Mouse (Mus musculus): Measurements from ENCODE around the gene 2310061I04Rik. TPM values are rescaled to one million over a fixed set of nuclear protein-coding genes. Genes with fewer than 3 reads are reported as not detected.
A peak's percentile ranks its signal among the peaks of the same experiment; 100 is the strongest.

Gene 2310061I04Rik
- total RNA-seq, 2 experiments from 2014 or later = 78.6 to 79.3 TPM

DNA sequence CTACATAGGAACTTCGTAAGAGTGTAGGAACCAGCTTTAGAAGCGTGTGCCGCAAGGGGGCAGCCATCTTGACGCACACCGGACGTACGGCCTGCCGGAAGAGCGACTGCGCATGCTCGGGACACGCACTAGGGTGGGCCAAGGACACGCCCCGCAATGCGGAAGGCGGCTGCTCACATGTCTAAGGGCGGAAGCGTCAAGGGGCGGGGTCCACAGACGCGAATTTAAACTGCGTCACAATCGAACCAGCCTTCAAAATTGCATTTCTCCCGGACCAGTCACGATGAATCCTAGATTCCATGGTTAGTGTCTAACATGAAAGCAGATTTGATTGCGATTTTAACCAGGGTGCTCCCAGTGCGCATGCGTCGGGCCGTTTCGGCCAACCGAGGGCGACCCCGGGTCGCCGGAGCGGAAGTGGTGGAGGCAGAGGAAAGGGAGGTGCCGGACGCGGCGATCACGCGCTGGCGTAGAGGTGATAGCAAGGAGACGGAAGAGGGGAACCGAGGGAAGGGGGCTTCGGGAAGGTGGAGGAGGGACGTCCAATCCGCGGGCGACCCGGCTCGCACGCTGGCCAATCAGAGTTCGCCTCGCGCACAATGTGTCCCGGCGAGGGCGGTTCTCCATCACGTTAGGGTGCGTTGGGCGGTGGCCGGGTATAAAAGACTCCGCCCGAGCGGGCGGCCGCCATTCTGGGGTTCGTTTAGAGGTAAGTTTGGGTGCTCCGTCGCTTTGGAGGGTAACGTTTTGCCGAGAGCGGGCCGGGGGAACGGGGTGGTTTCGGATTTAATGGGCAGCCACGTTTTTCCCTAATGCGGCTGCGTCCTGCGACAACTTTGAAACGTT, 19.3 kb upstream of the 2310061I04Rik start, which contains the start of the genes Mrps18b and Ppp1r10:
TSS of gene Mrps18b (minus strand) at position 93 of the 846 bp plus-strand sequence.
TSS of gene Ppp1r10 (plus strand) at position 138 of the 846 bp plus-strand sequence.
- peak; percentile 99 for DNase-seq (ENCODE audit: low spot score)

DNA sequence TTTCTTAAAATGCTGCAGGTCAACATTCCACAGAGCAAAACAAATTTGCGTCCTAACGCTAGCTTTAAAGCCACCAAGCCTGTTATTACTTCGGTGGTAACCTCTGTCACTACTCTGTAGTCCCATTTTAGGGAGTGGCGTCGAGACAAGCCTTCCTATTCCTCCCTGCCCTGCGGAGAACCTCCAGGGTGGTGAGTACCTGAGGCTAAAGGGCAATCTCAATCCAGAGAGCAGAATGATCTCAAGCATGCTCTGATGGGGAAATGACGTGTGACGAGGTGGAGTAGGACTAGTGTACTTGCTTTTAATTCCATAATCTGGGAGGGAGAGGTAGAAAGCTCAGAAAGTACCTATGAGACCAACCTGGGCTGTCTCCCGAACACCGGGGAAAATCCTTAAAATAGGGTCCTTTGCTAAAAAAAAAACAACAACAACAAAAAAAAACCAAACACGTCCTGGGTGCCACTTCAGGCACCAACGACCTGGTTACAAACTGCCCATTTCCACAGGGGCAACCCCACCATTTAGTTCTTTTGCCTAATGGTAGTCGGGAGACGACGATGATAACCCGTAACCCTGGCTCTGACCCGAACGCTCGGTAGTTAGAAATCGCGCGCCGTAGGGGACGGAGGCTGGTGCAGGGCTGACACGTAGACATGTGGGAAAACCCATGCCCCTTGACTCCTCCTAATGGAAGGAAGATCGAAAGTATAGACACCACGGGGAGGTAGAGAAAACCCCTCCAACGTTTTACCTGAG, 18.5 kb upstream of the 2310061I04Rik start:
- DNase-seq (ENCODE audit: low spot score) = no peak

DNA sequence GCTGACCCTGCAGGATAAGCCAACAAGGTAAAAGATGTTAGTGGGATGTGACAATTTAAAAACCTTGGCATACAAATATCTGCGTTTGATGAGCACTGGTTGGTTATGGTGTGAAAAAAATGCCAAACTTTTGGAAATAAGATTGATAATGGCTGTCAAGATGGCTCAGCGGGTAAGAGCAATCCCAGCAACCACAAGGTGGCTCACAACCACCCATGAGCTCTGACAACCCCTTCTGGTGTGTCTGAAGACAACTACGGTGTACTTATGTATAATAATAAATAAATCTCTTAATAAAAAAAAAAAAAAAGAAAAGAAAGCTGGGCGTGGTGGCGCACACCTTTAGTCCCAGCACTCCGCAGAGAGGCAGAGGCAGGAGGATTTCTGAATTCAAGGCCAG, 17.7 kb upstream of the 2310061I04Rik start:
- DNase-seq (ENCODE audit: low spot score) = no peak

DNA sequence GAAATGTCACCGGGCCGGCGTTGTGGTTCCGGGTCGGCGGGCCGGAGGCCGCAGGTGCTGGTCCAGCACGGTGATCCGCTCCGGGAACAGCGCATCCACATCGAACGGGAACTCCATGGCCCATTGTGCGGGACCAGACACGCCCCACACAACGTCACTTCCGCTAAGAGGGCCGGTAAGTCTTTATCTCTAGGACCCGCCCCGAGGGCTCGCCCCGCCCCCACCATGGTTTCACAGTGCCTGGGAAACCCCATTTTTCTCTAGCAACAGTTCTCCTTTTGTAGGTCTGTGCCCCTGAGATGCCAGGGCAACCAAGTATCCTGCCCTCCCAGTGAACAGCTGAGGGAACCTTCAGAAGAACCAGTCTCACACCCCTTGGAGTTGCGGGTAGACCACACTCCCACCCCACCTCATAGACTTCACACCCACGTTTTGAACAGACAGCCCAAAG, 12.7 kb upstream of the 2310061I04Rik start, which contains the start of gene Atat1:
TSS of gene Atat1 (minus strand) at position 157 of the 451 bp plus-strand sequence.
- DNase-seq (ENCODE audit: low spot score) = peak; percentile 93

DNA sequence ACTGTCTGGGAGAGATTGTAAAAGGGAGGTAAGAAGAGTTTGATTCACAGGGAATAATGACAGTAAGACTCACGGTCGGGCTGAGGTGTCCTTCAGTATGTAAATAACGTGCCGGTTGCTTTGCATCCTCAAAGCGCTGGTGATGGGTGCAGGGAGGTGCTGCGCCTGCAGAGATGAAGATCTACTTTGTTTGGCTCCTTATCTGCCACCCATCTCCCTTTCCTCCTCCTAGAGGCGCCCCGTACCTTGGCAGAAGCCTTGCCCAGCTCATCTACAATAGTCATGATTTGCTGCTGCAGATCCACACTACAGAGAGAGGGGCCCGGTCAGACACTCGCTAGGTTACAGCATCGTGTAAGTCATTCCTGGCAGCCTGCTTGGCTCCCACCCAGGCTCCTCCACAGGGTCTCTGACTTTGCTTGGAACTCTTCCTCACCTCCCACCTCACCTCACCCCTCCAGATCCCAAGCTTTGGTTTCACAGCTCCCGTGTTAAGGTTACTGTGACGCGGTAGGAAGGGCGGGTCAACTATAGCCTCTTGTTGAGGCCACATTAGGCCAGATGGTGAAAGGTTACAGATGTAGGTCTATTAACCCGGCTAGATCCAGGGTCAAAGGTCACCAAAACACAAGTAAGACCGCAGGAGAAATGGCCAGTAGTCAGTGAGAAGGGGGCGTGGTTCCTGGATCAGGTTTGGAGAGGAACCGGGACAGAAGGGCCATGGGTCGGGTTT, 12.1 kb upstream of the 2310061I04Rik start:
- no peak for DNase-seq (ENCODE audit: low spot score)

DNA sequence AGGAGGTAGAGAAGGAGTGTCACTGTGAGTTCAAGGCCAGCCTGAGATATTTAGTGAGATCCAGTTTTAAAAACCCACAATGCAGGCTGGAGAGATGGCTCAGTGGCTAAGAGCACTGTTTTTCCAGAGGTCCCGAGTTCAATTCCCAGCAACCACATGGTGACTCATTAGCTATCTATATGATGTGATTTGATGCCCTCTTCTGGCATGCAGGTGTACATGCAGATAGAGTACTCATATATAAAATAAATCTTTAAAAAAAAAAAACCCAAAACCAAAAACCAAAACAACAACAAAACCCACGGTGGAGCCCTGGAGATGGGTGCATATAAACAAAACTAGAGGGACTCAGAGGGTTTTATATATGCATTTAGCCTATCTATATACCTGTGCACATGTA, 10.4 kb upstream of the 2310061I04Rik start:
- DNase-seq (ENCODE audit: low spot score) = no peak

DNA sequence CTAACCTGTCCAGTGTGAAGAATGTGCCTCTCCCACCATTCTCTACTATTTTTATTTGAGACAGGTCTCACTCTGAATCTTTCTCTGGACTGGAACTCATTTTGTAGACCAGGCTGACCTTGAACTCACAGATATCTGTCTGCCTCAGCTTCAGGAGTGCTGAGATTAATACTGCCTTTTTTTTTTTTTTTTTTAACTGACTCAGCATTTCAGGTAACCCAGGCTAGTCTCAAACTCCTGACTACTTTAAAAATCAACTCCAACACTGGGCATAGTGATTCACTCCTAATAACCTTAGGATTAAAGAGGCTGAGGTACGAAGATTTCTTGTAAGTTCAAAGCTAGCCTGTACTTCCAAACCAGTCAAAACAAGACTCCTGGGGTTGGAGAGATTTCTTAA, 8.4 kb upstream of the 2310061I04Rik start:
- no peak for DNase-seq (ENCODE audit: low spot score)

DNA sequence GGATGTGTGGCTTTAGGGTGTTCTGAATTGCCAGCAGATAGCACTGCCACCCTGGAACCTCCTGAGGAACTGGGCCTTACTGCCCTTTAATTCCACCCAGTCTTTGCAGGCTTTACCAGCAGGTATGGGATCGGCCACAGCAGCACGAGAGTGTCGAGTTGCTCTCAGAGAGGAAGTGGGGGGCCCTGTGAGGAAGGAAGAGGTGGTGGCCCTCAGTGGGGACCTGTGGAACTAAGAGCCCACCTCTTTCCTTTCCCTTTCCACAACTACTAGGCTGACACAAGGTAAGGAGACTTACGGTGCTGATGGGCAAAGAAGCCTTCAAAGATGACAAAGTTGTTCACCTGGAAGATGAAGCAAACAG, 6.7 kb upstream of the 2310061I04Rik start:
- DNase-seq (ENCODE audit: low spot score) = no peak

DNA sequence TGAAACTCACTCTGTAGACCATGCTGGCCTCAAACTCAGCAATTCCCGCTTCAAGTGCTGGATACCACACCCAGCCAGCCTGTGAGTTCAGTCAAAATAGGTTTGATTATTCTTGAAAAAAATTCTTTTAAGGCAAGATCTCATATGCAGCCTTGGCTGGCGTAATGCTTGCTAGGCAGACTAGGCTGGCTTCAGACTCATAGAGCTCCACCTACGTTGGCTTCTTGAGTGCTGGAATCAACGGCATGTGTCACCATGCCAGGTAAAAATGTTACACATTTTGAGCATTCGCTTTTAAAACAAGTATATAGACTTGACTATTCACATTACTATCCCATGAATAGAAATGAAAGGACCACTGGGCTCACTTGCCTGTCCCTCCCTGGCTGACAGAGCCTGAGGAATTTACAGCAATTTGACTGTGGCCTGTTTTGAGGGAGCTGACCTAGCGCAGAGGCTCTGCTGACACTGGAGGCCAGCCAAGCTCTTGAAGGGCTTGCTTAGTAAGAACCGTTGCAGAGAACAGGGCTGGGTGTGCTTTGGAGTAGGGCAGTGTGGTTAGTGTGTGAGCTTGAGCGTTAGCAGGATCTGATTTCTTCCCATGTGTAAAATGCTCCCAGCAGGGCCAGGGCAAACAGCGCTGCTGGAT, 6.2 kb upstream of the 2310061I04Rik start:
- no peak for DNase-seq (ENCODE audit: low spot score)

DNA sequence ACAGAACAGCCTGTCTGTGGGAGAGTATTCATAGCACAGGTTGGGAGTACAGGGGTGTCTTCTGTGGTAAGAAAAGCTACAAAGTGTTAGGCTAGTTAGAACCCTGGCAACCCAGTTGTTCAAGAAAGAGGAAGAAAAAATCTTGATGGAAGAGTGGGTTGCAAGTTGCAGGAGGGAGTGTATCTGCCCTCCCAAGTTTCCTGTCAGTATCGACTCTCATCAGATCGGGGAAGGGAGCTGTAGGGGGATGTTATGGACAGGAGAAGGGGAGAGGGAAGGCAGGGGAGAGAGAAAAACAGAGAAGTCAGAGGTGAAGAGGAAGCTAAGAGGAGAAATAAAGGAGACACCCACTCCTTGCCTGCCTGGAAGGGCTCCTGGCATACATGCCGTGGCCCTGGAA, 3.4 kb upstream of the 2310061I04Rik start:
- no peak for DNase-seq (ENCODE audit: low spot score)

DNA sequence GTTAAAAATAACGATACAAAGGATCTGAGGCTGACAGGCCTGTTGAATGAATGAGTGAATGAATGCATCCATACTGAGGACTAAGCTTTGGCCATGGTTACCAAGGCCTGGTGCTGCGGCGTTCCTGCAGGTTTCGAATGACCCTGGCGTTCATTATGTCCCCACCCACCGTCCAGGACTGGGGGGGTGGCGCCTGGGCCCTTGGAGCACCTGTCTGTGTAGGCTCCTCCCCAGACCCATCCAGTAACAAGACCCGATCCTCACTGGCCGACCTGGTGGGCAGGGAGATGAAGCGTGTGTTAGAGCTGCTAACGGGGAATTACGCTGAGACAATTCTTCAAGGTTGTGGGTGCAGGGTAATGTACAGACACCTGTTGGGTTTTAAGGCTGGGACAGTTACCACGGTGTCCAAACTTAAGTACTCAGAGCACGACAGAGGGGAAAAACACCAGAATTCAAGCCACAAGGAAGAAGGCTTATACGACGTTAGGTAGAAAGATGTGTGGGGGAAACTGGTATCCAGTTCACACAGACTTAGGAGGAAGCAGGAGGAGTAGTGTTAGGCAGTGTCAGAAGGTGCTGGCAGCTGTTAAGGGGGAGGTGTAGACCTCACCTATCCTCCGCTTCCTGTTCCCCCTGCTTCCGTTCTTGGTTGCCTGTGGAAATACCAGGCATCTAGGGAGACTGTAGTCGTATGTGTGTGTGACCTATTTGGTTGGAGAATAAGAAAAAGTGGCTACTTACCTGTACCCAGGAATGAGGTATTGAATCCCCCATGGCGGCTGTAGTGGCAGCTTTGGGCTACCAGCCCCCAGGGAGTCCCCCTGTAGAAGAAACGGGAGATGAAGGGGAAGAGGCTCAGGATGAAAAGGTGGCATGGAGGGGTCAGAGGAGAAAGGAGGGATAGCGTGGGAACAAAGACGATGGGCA, 678 bp upstream of the 2310061I04Rik start:
- no peak for DNase-seq (ENCODE audit: low spot score)

DNA sequence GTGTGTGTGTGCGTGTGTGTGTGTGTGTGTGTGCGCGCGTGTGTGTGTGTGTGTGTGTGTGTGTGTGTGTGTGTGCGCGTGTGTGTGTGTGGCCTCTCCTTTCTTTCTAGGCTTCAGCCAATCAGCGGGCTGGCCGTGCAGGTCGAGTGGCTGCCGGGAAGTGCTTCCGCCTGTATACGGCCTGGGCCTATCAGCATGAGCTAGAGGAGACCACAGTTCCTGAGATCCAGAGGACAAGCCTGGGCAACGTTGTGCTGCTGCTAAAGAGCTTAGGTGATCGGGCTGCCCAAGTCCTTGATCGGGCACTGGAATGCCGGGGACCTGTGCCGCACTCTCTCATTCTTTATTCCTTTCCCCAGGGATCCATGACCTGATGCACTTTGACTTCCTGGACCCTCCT, 9.5 kb downstream of the 2310061I04Rik start:
- DNase-seq (ENCODE audit: low spot score) = no peak

DNA sequence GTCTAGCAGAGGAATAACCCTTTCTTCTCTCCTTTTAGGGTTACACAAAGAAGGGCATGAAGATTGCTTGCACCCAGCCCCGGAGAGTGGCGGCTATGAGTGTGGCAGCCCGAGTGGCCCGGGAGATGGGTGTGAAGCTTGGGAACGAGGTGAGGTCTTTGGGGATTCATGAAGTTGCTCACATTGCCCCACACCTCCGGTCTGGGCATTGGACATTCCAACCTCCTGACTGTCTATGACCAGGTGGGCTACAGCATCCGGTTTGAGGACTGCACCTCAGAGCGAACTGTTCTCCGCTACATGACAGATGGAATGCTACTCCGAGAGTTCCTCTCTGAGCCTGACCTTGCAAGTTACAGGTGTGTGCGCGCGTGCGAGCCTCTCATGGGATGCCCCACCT, 13.5 kb downstream of the 2310061I04Rik start:
- no peak for DNase-seq (ENCODE audit: low spot score)

DNA sequence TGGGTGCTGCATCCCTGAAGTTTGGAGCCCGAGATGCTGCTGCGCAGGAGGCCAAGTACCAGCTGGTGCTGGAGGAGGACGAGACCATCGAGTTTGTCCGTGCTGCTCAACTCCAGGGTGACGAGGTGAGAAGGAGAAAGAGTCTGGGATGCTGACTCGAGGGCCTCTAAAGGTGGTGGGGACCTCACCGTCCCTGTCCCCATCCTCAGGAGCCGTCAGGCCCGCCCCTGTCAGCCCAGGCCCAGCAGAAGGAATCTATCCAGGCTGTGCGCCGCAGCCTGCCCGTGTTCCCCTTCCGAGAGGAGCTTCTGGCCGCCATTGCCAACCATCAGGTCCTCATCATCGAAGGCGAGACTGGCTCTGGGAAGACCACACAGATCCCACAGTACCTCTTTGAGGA, 14.3 kb downstream of the 2310061I04Rik start:
- no peak for DNase-seq (ENCODE audit: low spot score)

DNA sequence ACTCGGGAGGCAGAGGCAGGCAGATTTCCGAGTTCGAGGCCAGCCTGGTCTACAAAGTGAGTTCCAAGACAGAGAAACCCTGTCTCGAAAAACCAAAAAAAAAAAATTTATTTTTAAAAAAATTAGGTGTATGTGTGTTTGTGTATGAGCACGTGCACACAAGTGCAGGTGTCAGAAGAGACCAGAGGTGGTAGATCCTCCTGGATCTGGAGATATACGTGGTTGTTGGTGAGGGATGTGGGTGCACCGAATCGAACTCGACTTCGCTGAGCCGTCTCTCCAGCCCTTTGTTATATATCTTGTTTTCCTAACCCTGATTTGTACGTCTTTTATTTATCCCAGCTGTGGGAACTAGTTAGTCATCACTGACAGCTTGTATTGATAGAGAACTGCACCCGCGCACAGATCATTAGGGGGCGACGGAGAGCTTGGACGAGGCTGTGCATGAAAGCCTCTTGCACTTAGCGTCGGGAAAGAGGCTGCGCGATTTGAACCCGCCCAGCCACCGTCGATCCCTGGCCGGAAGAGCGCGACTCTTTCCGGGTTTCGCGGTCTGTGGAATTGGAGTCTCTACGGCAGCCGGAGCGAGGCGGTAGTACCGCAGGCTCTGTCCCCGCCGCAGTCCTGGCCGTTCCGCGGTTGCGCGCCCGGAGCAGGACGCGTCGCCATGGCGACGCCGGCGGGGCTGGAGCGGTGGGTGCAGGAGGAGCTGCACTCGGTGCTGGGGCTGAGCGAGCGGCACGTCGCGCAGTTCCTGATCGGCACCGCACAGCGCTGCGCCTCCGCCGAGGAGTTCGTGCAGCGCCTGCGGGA, 17.8 kb downstream of the 2310061I04Rik start, which contains the start of gene Dhx16:
TSS of gene Dhx16 (plus strand) at position 575 of the 813 bp plus-strand sequence.
- peak; percentile 96 for DNase-seq (ENCODE audit: low spot score)

DNA sequence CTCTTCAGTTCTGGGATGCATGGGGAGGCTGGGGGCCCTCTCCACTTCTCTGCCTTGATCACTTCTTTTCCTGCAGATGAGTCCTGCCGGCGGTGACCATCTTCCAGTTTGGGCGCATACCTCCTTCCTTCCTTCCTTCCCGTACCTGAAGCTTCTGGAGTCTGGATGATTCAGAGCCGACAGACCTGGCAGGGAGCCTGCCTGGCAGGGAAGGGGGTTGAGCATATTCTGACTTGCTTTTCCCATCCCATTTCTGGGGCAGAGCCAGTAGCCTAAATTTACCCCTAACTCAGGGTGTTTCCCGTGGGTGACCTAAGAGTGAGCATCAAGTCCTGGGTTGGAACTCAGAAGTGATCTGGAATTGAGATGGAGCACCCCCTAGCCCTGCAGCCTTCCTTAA, 22.5 kb downstream of the 2310061I04Rik start:
- no peak for DNase-seq (ENCODE audit: low spot score)

DNA sequence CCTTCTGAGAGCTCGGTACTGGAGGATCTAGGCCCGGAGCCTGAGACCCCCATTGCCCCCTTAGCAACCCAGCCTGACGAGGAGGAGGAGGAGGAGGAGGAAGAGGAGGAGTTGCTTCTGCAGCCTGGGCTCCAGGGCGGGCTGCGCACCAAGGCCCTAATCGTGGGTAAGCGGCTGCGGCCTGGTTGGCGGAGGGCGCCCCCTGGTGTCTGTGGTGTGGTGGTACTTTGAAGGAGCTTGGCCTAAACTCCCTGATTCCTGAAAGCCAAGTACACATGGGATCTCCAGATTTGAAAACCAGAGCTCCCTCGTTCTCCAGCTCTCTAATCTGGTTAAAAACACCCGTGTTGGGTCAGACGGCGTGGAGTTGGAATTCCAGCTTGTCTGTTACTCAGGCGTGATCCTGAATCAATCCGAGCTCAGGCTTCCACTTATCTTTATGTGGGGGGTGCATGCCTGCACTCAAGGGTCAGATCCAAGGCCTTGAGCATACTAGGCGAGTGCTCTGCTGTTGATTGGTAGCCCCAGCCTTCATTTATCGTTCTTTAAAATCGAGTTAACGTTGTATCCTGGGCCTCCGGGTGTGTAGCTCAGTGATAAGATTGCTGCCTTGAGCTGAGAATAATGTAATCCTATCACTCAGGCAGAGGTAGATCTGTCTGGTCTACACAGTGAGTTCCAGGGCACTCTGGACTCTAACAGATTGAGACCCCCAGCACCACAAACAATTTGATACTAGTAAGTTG, 23.3 kb downstream of the 2310061I04Rik start:
- DNase-seq (ENCODE audit: low spot score) = peak; percentile 89

Data from gastrocnemius, adult 18-20 months (tissue).